Mouse (Mus musculus): ENCODE results near the gene Fam217a. TPM values are rescaled to one million over a fixed set of nuclear protein-coding genes. Genes with fewer than 3 reads are reported as not detected.
"Not testable (repeated sequence)": the region's sequence is repeated elsewhere in the genome, so short reads cannot be mapped to it uniquely, and the experiment has no call there.

Fam217a gene
- polyA plus RNA-seq, 1 experiment from 2014 or later, result 5.5 TPM

- WGBS, result 83% methylated on average over 3 of the region's 3 CpGs
- not testable (repeated sequence) for ATAC-seq (ENCODE audit: low FRiP score, low TSS enrichment)
These were observed 34.0 kb upstream of the Fam217a start for GRCm38 (mm10) chr13:34958158-34958557.

GRCm38 (mm10) chr13:34956901-34957300 is 32.8 kb upstream of the Fam217a start:
- Histone ChIP-seq H3K4me3 (ENCODE audit: low read length) (no peak overlapping the region), H3K9me3 (ENCODE audit: low read length) (no peaks in the 10 kb centered on the region), H3K36me3 (ENCODE audit: insufficient read depth, low read length) (no peaks in the 10 kb centered on the region), H3K27ac (ENCODE audit: low read length) (no peak overlapping the region), H3K4me1 (ENCODE audit: insufficient read depth, low read length) (no peaks in the 10 kb centered on the region), H3K9ac (replicated peaks; ENCODE audit: low read length) (no peak overlapping the region), H3K27me3 (ENCODE audit: insufficient read depth, low read length) (no peaks in the 10 kb centered on the region), H3K4me2 (replicated peaks; ENCODE audit: low read depth, low read length) (no peak overlapping the region)
- no peak for ATAC-seq (ENCODE audit: low FRiP score, low TSS enrichment)
- 86% methylated on average over 4 of the region's 4 CpGs for WGBS

More at GRCm38 (mm10) chr13:34958158-34958557, 34.0 kb upstream of the Fam217a start:
- H3K27me3 ChIP-seq (ENCODE audit: insufficient read depth, low read length); H3K27ac ChIP-seq (ENCODE audit: low read length); H3K4me3 ChIP-seq (ENCODE audit: low read length); H3K36me3 ChIP-seq (ENCODE audit: insufficient read depth, low read length); H3K4me2 ChIP-seq (replicated peaks; ENCODE audit: low read depth, low read length); H3K4me1 ChIP-seq (ENCODE audit: insufficient read depth, low read length); H3K9me3 ChIP-seq (ENCODE audit: low read length); H3K9ac ChIP-seq (replicated peaks; ENCODE audit: low read length): not testable (repeated sequence)

DNA sequence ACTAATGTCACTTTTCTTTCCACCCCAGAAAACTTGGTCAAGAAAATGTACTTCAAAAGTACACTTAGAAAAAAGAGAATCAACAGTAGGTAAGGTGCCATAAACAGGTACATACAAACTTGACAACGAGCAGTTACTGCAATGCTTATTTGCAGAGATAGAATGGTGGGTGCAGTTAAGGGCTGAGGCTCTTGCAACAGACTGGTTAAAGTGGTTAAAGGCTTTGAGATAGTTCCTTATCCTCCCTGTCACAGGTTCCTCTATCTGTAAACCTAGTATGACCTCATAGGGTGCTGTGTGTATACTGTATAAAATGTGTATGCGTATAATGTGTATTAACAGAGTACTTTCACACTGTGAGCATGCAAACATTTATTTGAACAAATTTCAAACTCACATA is 27.3 kb upstream of the Fam217a start:
- not testable (repeated sequence) for H3K4me1 ChIP-seq (ENCODE audit: insufficient read depth, low read length); H3K9ac ChIP-seq (replicated peaks; ENCODE audit: low read length); H3K4me3 ChIP-seq (ENCODE audit: low read length); H3K9me3 ChIP-seq (ENCODE audit: low read length); ATAC-seq (ENCODE audit: low FRiP score, low TSS enrichment); H3K27me3 ChIP-seq (ENCODE audit: insufficient read depth, low read length); H3K27ac ChIP-seq (ENCODE audit: low read length); H3K36me3 ChIP-seq (ENCODE audit: insufficient read depth, low read length); H3K4me2 ChIP-seq (replicated peaks; ENCODE audit: low read depth, low read length)
- WGBS, result 88% methylated on average over 2 of the region's 2 CpGs

GRCm38 (mm10) chr13:34942370-34942769 is 18.3 kb upstream of the Fam217a start:
- Histone ChIP-seq H3K9me3 (ENCODE audit: low read length) (no peaks in the 10 kb centered on the region), H3K27ac (ENCODE audit: low read length) (no peak overlapping the region)
- no peak for ATAC-seq (ENCODE audit: low FRiP score, low TSS enrichment)

DNA sequence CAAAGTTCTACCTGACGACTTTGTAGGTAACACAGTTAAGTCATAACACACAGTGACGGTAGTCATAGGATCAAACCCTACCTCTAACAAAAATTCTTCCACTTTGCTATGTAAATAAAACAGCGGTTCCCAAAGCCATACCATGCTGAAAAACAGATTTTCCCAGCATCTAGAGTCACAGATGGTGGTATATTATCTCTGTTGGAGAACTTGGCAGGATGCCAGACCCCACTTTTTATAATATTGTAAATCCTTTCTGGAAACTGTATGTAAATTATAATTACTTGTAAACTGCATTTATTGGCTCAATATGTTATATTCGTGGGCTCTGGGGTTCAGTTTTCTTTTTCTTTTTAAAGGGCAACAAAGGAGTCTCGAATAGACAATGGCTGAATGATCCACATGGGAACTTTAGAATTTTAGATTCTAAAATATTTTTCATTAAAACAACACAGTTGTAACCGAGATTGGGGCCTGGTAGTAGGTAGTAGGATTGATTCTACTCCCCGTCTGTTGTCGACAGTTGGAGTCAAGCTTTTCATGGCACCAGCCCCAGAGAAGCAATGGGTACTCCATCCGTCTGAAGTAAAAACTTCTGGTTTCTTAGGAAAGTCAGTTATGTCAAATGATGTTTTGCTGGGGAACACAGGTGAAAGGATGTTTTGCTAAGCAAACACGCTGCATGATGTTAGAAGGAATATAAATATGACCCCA is 11.0 kb upstream of the Fam217a start:
- H3K4me1 ChIP-seq (ENCODE audit: insufficient read depth, low read length), result no peaks in the 10 kb centered on the region
- no peak overlapping the region for H3K9ac ChIP-seq (replicated peaks; ENCODE audit: low read length)
- no peaks in the 10 kb centered on the region for H3K36me3 ChIP-seq (ENCODE audit: insufficient read depth, low read length)
- no peaks in the 10 kb centered on the region for H3K27me3 ChIP-seq (ENCODE audit: insufficient read depth, low read length)
- H3K9me3 ChIP-seq (ENCODE audit: low read length), result no peaks in the 10 kb centered on the region
- ATAC-seq (ENCODE audit: low FRiP score, low TSS enrichment), result no peak
- H3K4me2 ChIP-seq (replicated peaks; ENCODE audit: low read depth, low read length), result no peak overlapping the region
- H3K27ac ChIP-seq (ENCODE audit: low read length), result no peak overlapping the region
- 69% methylated on average over 10 of the region's 10 CpGs for WGBS
- no peak overlapping the region for H3K4me3 ChIP-seq (ENCODE audit: low read length)

More at GRCm38 (mm10) chr13:34942370-34942769, 18.3 kb upstream of the Fam217a start:
- Histone ChIP-seq H3K4me2 (replicated peaks; ENCODE audit: low read depth, low read length) (no peak overlapping the region), H3K27me3 (ENCODE audit: insufficient read depth, low read length) (no peaks in the 10 kb centered on the region), H3K4me3 (ENCODE audit: low read length) (no peak overlapping the region), H3K9ac (replicated peaks; ENCODE audit: low read length) (no peak overlapping the region), H3K4me1 (ENCODE audit: insufficient read depth, low read length) (no peaks in the 10 kb centered on the region), H3K36me3 (ENCODE audit: insufficient read depth, low read length) (no peaks in the 10 kb centered on the region)

- Histone ChIP-seq H3K9me3 (ENCODE audit: low read length) (no peaks in the 10 kb centered on the region), H3K4me3 (ENCODE audit: low read length) (peak overlapping the region; percentile 36), H3K4me1 (ENCODE audit: insufficient read depth, low read length) (peaks cover 15% of the 10 kb centered on the region), H3K4me2 (replicated peaks; ENCODE audit: low read depth, low read length) (peak overlapping the region; percentile 58), H3K9ac (replicated peaks; ENCODE audit: low read length) (peak overlapping the region; percentile 45; the same call in 1 of the 2 replicates), H3K27me3 (ENCODE audit: insufficient read depth, low read length) (no peaks in the 10 kb centered on the region), H3K36me3 (ENCODE audit: insufficient read depth, low read length) (no peaks in the 10 kb centered on the region), H3K27ac (ENCODE audit: low read length) (peak overlapping the region; percentile 5; the same call in 1 of the 2 replicates)
- 15% methylated on average over 36 of the region's 37 CpGs for WGBS
- peak; percentile 90 for ATAC-seq (ENCODE audit: low FRiP score, low TSS enrichment)
These were observed 7.5 kb downstream of the Fam217a start for GRCm38 (mm10) chr13:34916520-34917167.

GRCm38 (mm10) chr13:34914614-34915013 is 9.5 kb downstream of the Fam217a start:
- no peaks in the 10 kb centered on the region for H3K9me3 ChIP-seq (ENCODE audit: low read length)
- no peaks in the 10 kb centered on the region for H3K27me3 ChIP-seq (ENCODE audit: insufficient read depth, low read length)
- WGBS, result 70% methylated on average over 9 of the region's 9 CpGs
- H3K9ac ChIP-seq (replicated peaks; ENCODE audit: low read length), result no peak overlapping the region
- peaks cover 15% of the 10 kb centered on the region for H3K4me1 ChIP-seq (ENCODE audit: insufficient read depth, low read length)
- no peak overlapping the region for H3K27ac ChIP-seq (ENCODE audit: low read length)
- H3K4me3 ChIP-seq (ENCODE audit: low read length), result no peak overlapping the region
- H3K36me3 ChIP-seq (ENCODE audit: insufficient read depth, low read length), result no peaks in the 10 kb centered on the region
- ATAC-seq (ENCODE audit: low FRiP score, low TSS enrichment), result no peak
- H3K4me2 ChIP-seq (replicated peaks; ENCODE audit: low read depth, low read length), result no peak overlapping the region

- WGBS, result 93% methylated on average over 1 of the region's 1 CpGs
- no peak overlapping the region for H3K27ac ChIP-seq (ENCODE audit: low read length)
- H3K4me1 ChIP-seq (ENCODE audit: insufficient read depth, low read length), result no peaks in the 10 kb centered on the region
- H3K36me3 ChIP-seq (ENCODE audit: insufficient read depth, low read length), result peaks cover 72% of the 10 kb centered on the region
- ATAC-seq (ENCODE audit: low FRiP score, low TSS enrichment), result no peak
- no peak overlapping the region for H3K4me3 ChIP-seq (ENCODE audit: low read length)
- no peaks in the 10 kb centered on the region for H3K9me3 ChIP-seq (ENCODE audit: low read length)
- H3K27me3 ChIP-seq (ENCODE audit: insufficient read depth, low read length), result no peaks in the 10 kb centered on the region
- no peak overlapping the region for H3K4me2 ChIP-seq (replicated peaks; ENCODE audit: low read depth, low read length)
- no peak overlapping the region for H3K9ac ChIP-seq (replicated peaks; ENCODE audit: low read length)
These were observed 31.2 kb downstream of the Fam217a start for GRCm38 (mm10) chr13:34892871-34893270.

DNA sequence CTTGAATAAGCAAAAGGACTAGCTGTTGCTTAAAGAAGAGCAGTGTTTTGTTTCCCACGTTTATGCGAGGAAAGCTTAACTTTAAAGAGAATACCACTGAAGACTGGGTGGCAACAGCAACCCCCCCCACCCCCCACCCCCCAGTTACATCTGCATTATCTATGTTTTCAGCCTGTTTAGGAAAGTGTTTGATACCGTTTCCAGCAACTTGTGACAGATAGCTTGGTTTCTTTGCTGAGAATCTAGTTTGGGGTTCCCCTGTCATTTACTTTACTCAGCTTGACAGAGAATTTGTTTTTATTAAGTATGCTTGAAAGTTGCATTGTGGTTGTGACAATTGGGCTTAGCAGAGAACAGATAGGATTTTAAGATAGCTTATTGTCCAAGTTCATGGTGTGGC is 47.6 kb downstream of the Fam217a start:
- H3K27ac ChIP-seq (ENCODE audit: low read length), result peak overlapping the region; percentile 99; the same call in 1 of the 2 replicates
- peak overlapping the region; percentile 84 for H3K4me2 ChIP-seq (replicated peaks; ENCODE audit: low read depth, low read length)
- WGBS, result 4% methylated on average over 3 of the region's 3 CpGs
- H3K9me3 ChIP-seq (ENCODE audit: low read length), result no peaks in the 10 kb centered on the region
- ATAC-seq (ENCODE audit: low FRiP score, low TSS enrichment), result no peak
- no peaks in the 10 kb centered on the region for H3K27me3 ChIP-seq (ENCODE audit: insufficient read depth, low read length)
- peak overlapping the region; percentile 98 for H3K9ac ChIP-seq (replicated peaks; ENCODE audit: low read length)
- H3K4me1 ChIP-seq (ENCODE audit: insufficient read depth, low read length), result peaks cover 20% of the 10 kb centered on the region
- H3K36me3 ChIP-seq (ENCODE audit: insufficient read depth, low read length), result 0 out of 2 replicates have a peak, but pooled peaks cover 4% of the 10 kb centered on the region
- H3K4me3 ChIP-seq (ENCODE audit: low read length), result peak overlapping the region; percentile 98

Data from kidney, embryonic 16.5 days (tissue).